Mouse (Mus musculus) ES-Bruce4 (cell line): Measurements from ENCODE around the gene Fnbp1. TPM values are rescaled to one million over a fixed set of nuclear protein-coding genes. Genes with fewer than 3 reads are reported as not detected.

Experiments
- H3K27ac ChIP-seq: 2 replicates; pipeline ENCODE4 v1.5.1; 2012; ENCODE audit warnings: low read length, inconsistent platforms; ENCODE audit not compliant: insufficient read depth
- H3K27me3 ChIP-seq: 2 replicates; pipeline ENCODE4 v1.6.1; 2012; ENCODE audit warnings: mild to moderate bottlenecking, low read length, inconsistent platforms; ENCODE audit not compliant: control insufficient read depth, poor library complexity, insufficient read depth, severe bottlenecking
- H3K36me3 ChIP-seq: 2 replicates; pipeline ENCODE4 v1.6.1; 2012; ENCODE audit warnings: inconsistent platforms, mild to moderate bottlenecking, low read length, moderate library complexity; ENCODE audit not compliant: control insufficient read depth, poor library complexity, insufficient read depth, severe bottlenecking
- H3K4me1 ChIP-seq: one replicate; pipeline ENCODE4 v1.8.1; 2011; ENCODE audit warnings: low read length; ENCODE audit not compliant: control insufficient read depth, insufficient read depth
- H3K4me3 ChIP-seq: 2 replicates; pipeline ENCODE4 v1.5.1; 2011; ENCODE audit warnings: low read depth, mild to moderate bottlenecking, low read length
- H3K9ac ChIP-seq: 2 replicates; pipeline ENCODE4 v1.6.1; 2012; ENCODE audit warnings: low read depth, mild to moderate bottlenecking, inconsistent platforms; ENCODE audit not compliant: poor library complexity, severe bottlenecking
- H3K9me3 ChIP-seq: replicated peaks from 2 replicates; pipeline ENCODE4 v1.6.1; 2012; ENCODE audit warnings: mild to moderate bottlenecking, low read length, inconsistent platforms; ENCODE audit not compliant: control insufficient read depth, poor library complexity, insufficient read depth, severe bottlenecking
- CTCF ChIP-seq: IDR thresholded peaks from one replicate; pipeline ENCODE4 v1.8.1; 2011; ENCODE audit warnings: low read depth, low read length
- EP300 ChIP-seq: IDR thresholded peaks from 2 replicates; pipeline ENCODE4 v1.6.1; 2011; ENCODE audit warnings: low read depth, low read length; ENCODE audit not compliant: insufficient read depth
- POLR2A ChIP-seq: IDR thresholded peaks from one replicate; pipeline ENCODE4 v1.8.1; 2011; ENCODE audit warnings: low read length; ENCODE audit not compliant: insufficient read depth
- polyA plus RNA-seq: library from polyadenylated mRNA; stranded (reverse); fragments of >200 nt; gene quantifications from 2 replicates; pipeline ENCODE4 v1.2.4, GENCODE M21; 2011; ENCODE audit warnings: low read depth; ENCODE audit not compliant: missing spikeins, insufficient read depth, insufficient read length

Fnbp1 gene
- polyA plus RNA-seq, 1 experiment: 77.7 TPM

- peaks cover 9% of the 10 kb centered on the region for H3K4me1 ChIP-seq
- TF ChIP-seq EP300 (peak; percentile 79; the same call in 1 of the 2 replicates), CTCF (no peak), POLR2A (no peak)
- no peaks in the 10 kb centered on the region for H3K9me3 ChIP-seq
- H3K27ac ChIP-seq: peak overlapping the region; percentile 79
- H3K27me3 ChIP-seq: no peaks in the 10 kb centered on the region
- H3K36me3 ChIP-seq: peaks cover 7% of the 10 kb centered on the region; the same call in 1 of the 2 replicates
- H3K4me3 ChIP-seq: peak overlapping the region; percentile 74
- peak overlapping the region; percentile 47 for H3K9ac ChIP-seq
Measured at GRCm38 (mm10) chr2:31060787-31061730, 80.7 kb downstream of the Fnbp1 start.

DNA sequence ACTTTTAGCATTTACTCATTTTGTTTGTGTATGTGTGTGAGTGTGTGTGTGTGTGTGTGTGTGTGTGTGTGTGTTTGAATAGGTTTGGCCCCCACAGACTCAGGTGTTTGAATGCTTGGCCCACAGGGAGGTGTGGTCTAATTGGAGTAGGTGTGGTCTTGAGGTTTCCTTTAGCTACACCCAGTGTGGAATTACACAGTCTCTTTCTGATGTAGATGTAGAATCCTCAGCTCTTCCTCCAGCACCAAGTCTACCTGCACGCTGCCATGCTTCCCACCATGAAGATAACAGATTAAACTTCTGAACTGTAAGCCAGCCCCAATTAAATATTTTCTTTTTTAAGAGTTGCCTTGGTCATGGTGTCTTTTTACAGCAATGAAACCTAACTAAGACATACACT lies 81.5 kb downstream of the Fnbp1 start:
- Histone ChIP-seq H3K36me3 (peaks cover 13% of the 10 kb centered on the region), H3K4me3 (peak overlapping the region; percentile 74; the same call in 1 of the 2 replicates), H3K27me3 (no peaks in the 10 kb centered on the region), H3K9me3 (no peaks in the 10 kb centered on the region), H3K9ac (peak overlapping the region; percentile 47; the same call in 1 of the 2 replicates), H3K4me1 (peaks cover 9% of the 10 kb centered on the region), H3K27ac (peak overlapping the region; percentile 79)
- TF ChIP-seq EP300: peak; percentile 76
- TF ChIP-seq POLR2A: peak; percentile 20
- TF ChIP-seq CTCF: no peak

DNA sequence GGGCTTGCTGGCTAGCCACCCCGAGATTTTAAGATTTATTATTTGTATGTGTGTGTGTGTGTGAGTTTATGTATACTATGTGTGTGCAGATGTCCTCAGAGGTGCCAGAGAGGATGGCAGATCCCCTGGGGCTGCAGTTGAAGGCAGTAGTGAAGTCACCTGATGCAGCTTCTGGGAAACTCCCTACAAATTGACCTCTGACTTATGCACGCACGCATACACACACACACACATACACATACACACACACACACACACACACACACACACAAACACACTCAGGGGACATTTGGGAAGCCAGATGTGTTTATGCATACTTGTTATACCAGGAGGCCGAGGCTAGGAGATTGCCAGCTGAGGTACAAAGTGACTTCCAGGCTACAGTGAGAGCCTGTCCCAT lies 83.4 kb downstream of the Fnbp1 start:
- peak overlapping the region; percentile 20 for H3K27ac ChIP-seq
- H3K36me3 ChIP-seq: peaks cover 24% of the 10 kb centered on the region
- peaks cover 5% of the 10 kb centered on the region for H3K4me1 ChIP-seq
- no peak overlapping the region for H3K9ac ChIP-seq
- no peaks in the 10 kb centered on the region for H3K27me3 ChIP-seq
- no peak for TF ChIP-seq CTCF
- no peak for TF ChIP-seq POLR2A
- no peak for TF ChIP-seq EP300
- H3K9me3 ChIP-seq: no peaks in the 10 kb centered on the region
- no peak overlapping the region for H3K4me3 ChIP-seq

DNA sequence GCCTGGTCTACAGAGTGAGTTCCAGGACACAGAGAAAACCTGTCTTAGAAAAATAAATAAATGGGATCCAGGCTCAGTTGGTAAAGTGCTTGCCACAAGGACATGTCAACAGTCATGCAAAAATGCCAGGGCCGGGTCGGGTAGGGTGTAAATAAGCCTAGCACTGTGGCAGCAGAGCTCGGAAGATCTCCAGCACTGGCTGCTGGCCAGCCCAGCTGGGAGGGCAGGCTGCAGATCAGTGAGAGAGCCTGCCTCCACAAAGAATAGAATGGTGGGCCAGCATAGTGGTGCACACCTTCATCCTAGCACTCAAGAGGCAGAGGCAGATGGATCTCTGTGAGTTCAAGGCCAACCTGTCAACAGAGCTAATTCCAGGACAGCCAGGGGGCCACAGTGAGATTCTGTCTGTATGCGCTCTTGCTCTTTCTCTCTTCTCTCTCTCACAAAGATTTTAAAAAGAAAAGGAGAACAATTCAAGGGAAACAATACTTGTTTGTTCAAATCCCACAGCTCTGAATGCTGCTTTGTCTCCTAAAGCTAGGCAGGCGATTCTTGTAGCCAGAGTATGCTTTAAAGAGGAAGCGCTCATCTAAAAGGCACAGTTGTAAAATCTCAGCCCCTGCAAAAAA lies 84.1 kb downstream of the Fnbp1 start:
- H3K4me1 ChIP-seq: peaks cover 5% of the 10 kb centered on the region
- H3K9me3 ChIP-seq: no peaks in the 10 kb centered on the region
- TF ChIP-seq EP300: peak; percentile 53; the same call in 1 of the 2 replicates
- TF ChIP-seq POLR2A: no peak
- peak; percentile 4 for TF ChIP-seq CTCF
- no peak overlapping the region for H3K9ac ChIP-seq
- H3K27me3 ChIP-seq: no peaks in the 10 kb centered on the region
- H3K4me3 ChIP-seq: no peak overlapping the region
- H3K36me3 ChIP-seq: peaks cover 26% of the 10 kb centered on the region
- peak overlapping the region; percentile 20 for H3K27ac ChIP-seq

DNA sequence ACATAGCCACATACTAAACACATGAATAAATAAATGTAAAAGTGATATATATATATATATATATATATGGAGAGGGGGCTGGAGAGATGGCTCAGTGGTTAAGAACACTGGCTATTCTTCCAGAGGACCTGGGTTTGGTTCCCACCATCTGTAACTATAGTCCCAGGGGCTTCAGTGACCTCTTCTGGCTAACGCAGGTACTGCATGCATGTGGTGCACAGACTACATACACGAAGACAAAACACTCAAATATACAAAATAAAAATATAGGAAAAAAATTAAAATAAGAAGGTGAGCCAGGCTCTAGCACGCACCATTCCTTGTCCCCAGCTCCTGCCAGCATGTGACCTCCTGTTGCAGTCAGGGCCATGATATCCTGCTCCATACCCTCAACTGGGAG lies 85.7 kb downstream of the Fnbp1 start:
- H3K27ac ChIP-seq: no peak overlapping the region
- TF ChIP-seq CTCF (peak; percentile 15), EP300 (no peak)
- H3K27me3 ChIP-seq: no peaks in the 10 kb centered on the region
- peaks cover 5% of the 10 kb centered on the region for H3K4me1 ChIP-seq
- no peak overlapping the region for H3K4me3 ChIP-seq
- no peak overlapping the region for H3K9ac ChIP-seq
- peaks cover 26% of the 10 kb centered on the region for H3K36me3 ChIP-seq
- H3K9me3 ChIP-seq: no peaks in the 10 kb centered on the region

DNA sequence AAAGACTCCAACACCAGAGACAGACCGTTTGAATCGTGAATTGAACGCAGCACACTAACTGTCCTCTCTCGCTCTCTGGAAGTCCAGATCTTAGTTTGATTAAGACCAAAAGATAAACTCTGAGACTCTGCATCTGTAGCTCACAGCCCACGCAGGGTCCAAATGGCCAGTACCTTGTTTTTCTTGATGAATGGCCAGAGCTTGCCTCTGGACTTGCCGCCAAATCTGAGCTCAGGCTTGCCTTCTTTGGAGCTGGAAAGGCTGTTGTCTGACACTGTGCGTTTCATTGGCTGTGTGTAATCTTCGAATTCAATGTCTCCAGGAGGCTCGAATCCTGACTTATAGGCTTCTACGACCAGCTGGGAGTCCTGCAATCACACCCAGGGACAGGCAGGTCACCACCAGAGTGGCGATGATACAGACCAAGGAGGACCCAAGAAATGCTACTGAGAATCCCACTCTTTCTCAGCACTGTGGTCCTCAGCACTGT lies 87.9 kb downstream of the Fnbp1 start:
- Histone ChIP-seq H3K9me3 (no peaks in the 10 kb centered on the region), H3K9ac (no peak overlapping the region), H3K27me3 (no peaks in the 10 kb centered on the region), H3K4me3 (no peak overlapping the region), H3K36me3 (peaks cover 26% of the 10 kb centered on the region), H3K4me1 (peaks cover 3% of the 10 kb centered on the region), H3K27ac (no peak overlapping the region)
- TF ChIP-seq POLR2A: no peak
- TF ChIP-seq CTCF: no peak
- no peak for TF ChIP-seq EP300
